Mouse (Mus musculus): Measurements from ENCODE around the gene Hipk2. TPM values are rescaled to one million over a fixed set of nuclear protein-coding genes. Genes with fewer than 3 reads are reported as not detected.

The Hipk2 gene
- polyA plus RNA-seq, 1 experiment, result 34.3 TPM

GRCm38 (mm10) chr6:38811459-38812145, 64.4 kb downstream of the Hipk2 start:
- WGBS, result 71% methylated on average over 4 of the region's 4 CpGs
- TF ChIP-seq CTCF (IDR thresholded peaks at IDR 0.05; ENCODE audit: borderline replicate concordance, insufficient read depth, low read depth, low read length), result no peak
- no peak for TF ChIP-seq POLR2A (IDR thresholded peaks at IDR 0.05; ENCODE audit: borderline replicate concordance, insufficient read depth, low read length)
- peak in 1 of 2 experiments; percentile 27 for DNase-seq

GRCm38 (mm10) chr6:38810121-38810475, 65.9 kb downstream of the Hipk2 start:
- Histone ChIP-seq H3K4me1 (ENCODE audit: control insufficient read depth, insufficient read depth, low read length) (peaks cover 4% of the 10 kb centered on the region; the same call in 1 of the 2 replicates), H3K4me3 (replicated peaks; ENCODE audit: insufficient read depth, low read depth, low read length) (no peak overlapping the region), H3K27ac (ENCODE audit: insufficient read depth, low read length) (no peak overlapping the region), H3K27me3 (ENCODE audit: control insufficient read depth, insufficient read depth, low read length) (no peaks in the 10 kb centered on the region)
- TF ChIP-seq POLR2A (IDR thresholded peaks at IDR 0.05; ENCODE audit: borderline replicate concordance, insufficient read depth, low read length) (no peak), CTCF (IDR thresholded peaks at IDR 0.05; ENCODE audit: borderline replicate concordance, insufficient read depth, low read depth, low read length) (no peak)
- DNase-seq, result no peak
- WGBS, result 76% methylated on average over 2 of the region's 2 CpGs

More at GRCm38 (mm10) chr6:38811459-38812145, 64.4 kb downstream of the Hipk2 start:
- Histone ChIP-seq H3K4me1 (ENCODE audit: control insufficient read depth, insufficient read depth, low read length) (no peaks in the 10 kb centered on the region), H3K4me3 (replicated peaks; ENCODE audit: insufficient read depth, low read depth, low read length) (no peak overlapping the region), H3K27ac (ENCODE audit: insufficient read depth, low read length) (no peak overlapping the region), H3K27me3 (ENCODE audit: control insufficient read depth, insufficient read depth, low read length) (no peaks in the 10 kb centered on the region)

DNA sequence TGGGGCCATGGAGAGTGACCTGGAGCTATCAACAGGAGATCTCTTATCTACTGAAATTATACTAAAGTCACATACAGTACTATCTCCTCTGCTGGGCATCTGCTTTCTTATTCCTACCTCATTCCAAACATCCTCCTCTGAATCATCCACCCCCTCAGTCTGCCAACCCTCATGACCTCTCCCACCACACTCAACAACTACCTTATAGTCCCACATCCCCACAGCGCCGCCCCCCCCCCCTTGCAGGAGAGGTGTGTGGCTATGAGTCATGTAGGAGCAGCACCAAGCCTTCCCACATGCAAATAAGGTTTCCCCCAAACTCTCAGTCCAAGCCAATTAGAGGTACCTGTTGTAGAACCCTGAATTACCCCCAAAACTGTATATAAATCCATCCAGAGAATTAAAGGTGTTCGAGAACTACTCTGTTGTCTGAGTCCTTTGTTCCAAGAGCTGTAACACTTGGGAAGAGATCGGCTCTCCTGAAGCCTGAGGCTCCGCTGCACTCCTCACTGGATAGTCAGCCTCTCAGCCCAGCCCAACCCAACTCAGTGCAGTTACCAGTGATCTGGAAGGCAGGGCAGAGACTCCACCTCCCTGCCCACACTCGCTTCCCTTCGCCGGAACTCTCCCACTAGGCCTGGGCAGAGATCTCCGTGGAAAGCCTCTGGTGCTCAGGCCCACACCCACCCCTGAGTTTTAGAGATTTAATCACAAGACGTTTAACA, 66.4 kb downstream of the Hipk2 start:
- no peak for DNase-seq
- TF ChIP-seq CTCF (IDR thresholded peaks at IDR 0.05; ENCODE audit: borderline replicate concordance, insufficient read depth, low read depth, low read length), result no peak
- TF ChIP-seq POLR2A (IDR thresholded peaks at IDR 0.05; ENCODE audit: borderline replicate concordance, insufficient read depth, low read length), result no peak
- H3K27me3 ChIP-seq (ENCODE audit: control insufficient read depth, insufficient read depth, low read length), result no peaks in the 10 kb centered on the region
- H3K4me1 ChIP-seq (ENCODE audit: control insufficient read depth, insufficient read depth, low read length), result peaks cover 4% of the 10 kb centered on the region; the same call in 1 of the 2 replicates
- no peak overlapping the region for H3K4me3 ChIP-seq (replicated peaks; ENCODE audit: insufficient read depth, low read depth, low read length)
- no peak overlapping the region for H3K27ac ChIP-seq (ENCODE audit: insufficient read depth, low read length)
- WGBS, result 79% methylated on average over 10 of the region's 10 CpGs

- H3K27ac ChIP-seq (ENCODE audit: insufficient read depth, low read length), result no peak overlapping the region
- H3K4me3 ChIP-seq (replicated peaks; ENCODE audit: insufficient read depth, low read depth, low read length), result no peak overlapping the region
- H3K4me1 ChIP-seq (ENCODE audit: control insufficient read depth, insufficient read depth, low read length), result peaks cover 4% of the 10 kb centered on the region; the same call in 1 of the 2 replicates
- WGBS, result 97% methylated on average over 4 of the region's 4 CpGs
- no peaks in the 10 kb centered on the region for H3K27me3 ChIP-seq (ENCODE audit: control insufficient read depth, insufficient read depth, low read length)
- DNase-seq, result no peak
- no peak for TF ChIP-seq POLR2A (IDR thresholded peaks at IDR 0.05; ENCODE audit: borderline replicate concordance, insufficient read depth, low read length)
- no peak for TF ChIP-seq CTCF (IDR thresholded peaks at IDR 0.05; ENCODE audit: borderline replicate concordance, insufficient read depth, low read depth, low read length)
These were observed 67.6 kb downstream of the Hipk2 start for GRCm38 (mm10) chr6:38808317-38808716.

GRCm38 (mm10) chr6:38806963-38807445, 69.0 kb downstream of the Hipk2 start:
- 87% methylated on average over 4 of the region's 4 CpGs for WGBS
- no peak for TF ChIP-seq POLR2A (IDR thresholded peaks at IDR 0.05; ENCODE audit: borderline replicate concordance, insufficient read depth, low read length)
- Histone ChIP-seq H3K4me3 (replicated peaks; ENCODE audit: insufficient read depth, low read depth, low read length) (no peak overlapping the region), H3K27ac (ENCODE audit: insufficient read depth, low read length) (no peak overlapping the region), H3K4me1 (ENCODE audit: control insufficient read depth, insufficient read depth, low read length) (peaks cover 4% of the 10 kb centered on the region; the same call in 1 of the 2 replicates), H3K27me3 (ENCODE audit: control insufficient read depth, insufficient read depth, low read length) (no peaks in the 10 kb centered on the region)
- DNase-seq, result no peak

DNA sequence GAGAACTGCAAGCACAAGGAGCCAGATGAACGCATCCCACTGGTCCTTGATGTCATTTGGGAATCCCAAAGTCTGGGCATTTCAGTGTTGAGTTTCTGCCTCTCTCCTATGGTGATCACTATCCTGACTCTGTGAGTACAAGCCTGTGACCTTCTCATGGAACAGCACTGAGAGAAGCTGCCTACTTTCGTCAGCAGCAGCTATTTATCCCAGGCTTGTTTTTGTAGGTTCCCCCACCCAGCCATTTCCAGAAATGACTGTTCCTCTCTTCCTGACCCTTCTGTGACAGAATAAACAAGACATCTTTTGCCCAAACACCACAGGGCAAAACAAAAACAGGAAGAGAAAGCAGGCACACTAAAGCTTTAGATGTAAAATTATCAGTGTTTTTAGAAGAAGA, 70.4 kb downstream of the Hipk2 start:
- no peaks in the 10 kb centered on the region for H3K27me3 ChIP-seq (ENCODE audit: control insufficient read depth, insufficient read depth, low read length)
- no peak overlapping the region for H3K27ac ChIP-seq (ENCODE audit: insufficient read depth, low read length)
- no peak for DNase-seq
- WGBS, result 86% methylated on average over 2 of the region's 2 CpGs
- no peak for TF ChIP-seq POLR2A (IDR thresholded peaks at IDR 0.05; ENCODE audit: borderline replicate concordance, insufficient read depth, low read length)
- TF ChIP-seq CTCF (IDR thresholded peaks at IDR 0.05; ENCODE audit: borderline replicate concordance, insufficient read depth, low read depth, low read length), result no peak
- H3K4me1 ChIP-seq (ENCODE audit: control insufficient read depth, insufficient read depth, low read length), result peaks cover 4% of the 10 kb centered on the region; the same call in 1 of the 2 replicates
- no peak overlapping the region for H3K4me3 ChIP-seq (replicated peaks; ENCODE audit: insufficient read depth, low read depth, low read length)

DNA sequence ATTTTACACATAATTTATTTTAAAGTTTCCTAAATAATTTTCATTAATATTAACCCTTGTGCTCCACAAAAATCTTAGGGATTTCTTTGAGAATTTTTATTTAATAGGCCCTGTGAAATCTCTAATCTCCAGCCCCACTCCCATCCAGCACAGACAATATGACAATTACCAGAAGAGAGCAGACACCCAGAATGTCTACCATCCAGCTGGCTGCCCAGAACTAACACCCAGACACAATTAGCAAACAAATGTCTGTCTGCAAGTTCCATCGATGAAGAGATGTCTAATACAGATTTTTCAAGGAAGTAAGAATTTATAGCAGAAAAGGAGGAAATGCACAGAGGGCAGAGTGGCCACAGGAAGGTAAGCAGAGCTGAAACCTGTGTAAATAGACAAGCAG, 74.7 kb downstream of the Hipk2 start:
- no peaks in the 10 kb centered on the region for H3K27me3 ChIP-seq (ENCODE audit: control insufficient read depth, insufficient read depth, low read length)
- H3K4me3 ChIP-seq (replicated peaks; ENCODE audit: insufficient read depth, low read depth, low read length), result no peak overlapping the region
- H3K4me1 ChIP-seq (ENCODE audit: control insufficient read depth, insufficient read depth, low read length), result peaks cover 4% of the 10 kb centered on the region; the same call in 1 of the 2 replicates
- H3K27ac ChIP-seq (ENCODE audit: insufficient read depth, low read length), result no peak overlapping the region
- TF ChIP-seq CTCF (IDR thresholded peaks at IDR 0.05; ENCODE audit: borderline replicate concordance, insufficient read depth, low read depth, low read length) (no peak), POLR2A (IDR thresholded peaks at IDR 0.05; ENCODE audit: borderline replicate concordance, insufficient read depth, low read length) (no peak)
- WGBS, result 62% methylated on average over 1 of the region's 1 CpGs
- no peak for DNase-seq

DNA sequence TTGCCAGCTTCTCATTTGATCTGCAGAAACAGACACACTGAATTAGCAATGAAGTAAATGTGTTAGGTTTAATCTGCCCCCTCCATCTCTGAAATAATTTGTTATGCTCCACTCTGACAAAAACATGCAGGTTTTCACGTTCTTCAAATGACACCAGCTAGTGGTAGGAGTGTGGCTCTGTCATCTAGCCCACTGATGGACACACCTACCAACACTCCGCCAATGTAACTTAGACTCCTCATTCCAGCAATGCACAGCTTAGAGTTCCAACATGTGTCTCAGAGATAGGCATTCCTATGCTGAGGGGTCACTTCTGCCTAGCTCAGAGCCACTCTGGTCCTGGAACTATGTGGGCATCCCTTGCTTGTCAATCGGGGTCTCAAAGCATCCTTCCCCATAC, 78.4 kb downstream of the Hipk2 start:
- WGBS, result 86% methylated on average over 3 of the region's 3 CpGs
- no peak overlapping the region for H3K4me3 ChIP-seq (replicated peaks; ENCODE audit: insufficient read depth, low read depth, low read length)
- H3K27me3 ChIP-seq (ENCODE audit: control insufficient read depth, insufficient read depth, low read length), result no peaks in the 10 kb centered on the region
- no peaks in the 10 kb centered on the region for H3K4me1 ChIP-seq (ENCODE audit: control insufficient read depth, insufficient read depth, low read length)
- no peak for DNase-seq
- TF ChIP-seq CTCF (IDR thresholded peaks at IDR 0.05; ENCODE audit: borderline replicate concordance, insufficient read depth, low read depth, low read length), result no peak
- no peak for TF ChIP-seq POLR2A (IDR thresholded peaks at IDR 0.05; ENCODE audit: borderline replicate concordance, insufficient read depth, low read length)
- H3K27ac ChIP-seq (ENCODE audit: insufficient read depth, low read length), result no peak overlapping the region

Measured in cerebellum, adult 2 months (tissue).